Mouse (Mus musculus): ENCODE measurements at regions not wholly inside any gene's neighbourhood (a gene's known extent, or its start where the extent isn't known, plus 50 kb on each side); places are given as distances from the start of the nearest gene placed in this dataset.

GRCm38 (mm10) chr9:61848401-61848800 lies 65.9 kb downstream of the Rplp1 start:
- TF ChIP-seq POLR2A (IDR thresholded peaks at IDR 0.05; ENCODE audit: low read depth, low read length) (no peak), CTCF (conservative IDR thresholded peaks at IDR 0.05; ENCODE audit: insufficient read depth, insufficient read length, low read depth, low read length) (no peak)
